Mouse (Mus musculus) spleen, adult 2 months (tissue): Measurements from ENCODE around the gene Fance.

Experiments used
- CTCF ChIP-seq: fragments of 200-500 bp; IDR thresholded peaks from 2 replicates; pipeline ENCODE4 v1.5.1; 2011; ENCODE audit warnings: mild to moderate bottlenecking, inconsistent platforms; ENCODE audit not compliant: insufficient read depth, insufficient read length, insufficient replicate concordance; ENCODE audit errors: extremely low read depth
- POLR2A ChIP-seq: fragments of 200-500 bp; IDR thresholded peaks from 2 replicates; pipeline ENCODE4 v1.6.1; 2011; ENCODE audit warnings: low read depth, low read length, inconsistent platforms

GRCm38 (mm10) chr17:28330232-28330546 lies 16.9 kb downstream of the Fance start:
- TF ChIP-seq POLR2A (no peak), CTCF (no peak)
